Mouse (Mus musculus): Measurements from ENCODE around the gene Rabac1.

GRCm38 (mm10) chr7:25003291-25003690 lies 30.7 kb upstream of the Rabac1 start:
- TF ChIP-seq CTCF (IDR thresholded peaks at IDR 0.05; ENCODE audit: extremely low read depth, insufficient read depth, insufficient read length, insufficient replicate concordance) (no peak), POLR2A (IDR thresholded peaks at IDR 0.05; ENCODE audit: low read depth, low read length) (no peak)

All from spleen, adult 2 months (tissue).